Mouse (Mus musculus) inflammation-experienced regulatory T-cells, adult 6 months (primary cell): Measurements from ENCODE around the gene Apba2. TPM values are rescaled to one million over a fixed set of nuclear protein-coding genes. Genes with fewer than 3 reads are reported as not detected.

Experiments
- ATAC-seq: one replicate; pipeline ENCODE4 v1.8.0; 2017
- polyA plus RNA-seq, 3 experiments: library from polyadenylated mRNA; unstranded; fragments of 100-300 nt; shearing (Covaris generic); gene quantifications; one replicate each; pipeline ENCODE4 v1.2.1; 2017

Apba2 gene
- polyA plus RNA-seq, result not detected

DNA sequence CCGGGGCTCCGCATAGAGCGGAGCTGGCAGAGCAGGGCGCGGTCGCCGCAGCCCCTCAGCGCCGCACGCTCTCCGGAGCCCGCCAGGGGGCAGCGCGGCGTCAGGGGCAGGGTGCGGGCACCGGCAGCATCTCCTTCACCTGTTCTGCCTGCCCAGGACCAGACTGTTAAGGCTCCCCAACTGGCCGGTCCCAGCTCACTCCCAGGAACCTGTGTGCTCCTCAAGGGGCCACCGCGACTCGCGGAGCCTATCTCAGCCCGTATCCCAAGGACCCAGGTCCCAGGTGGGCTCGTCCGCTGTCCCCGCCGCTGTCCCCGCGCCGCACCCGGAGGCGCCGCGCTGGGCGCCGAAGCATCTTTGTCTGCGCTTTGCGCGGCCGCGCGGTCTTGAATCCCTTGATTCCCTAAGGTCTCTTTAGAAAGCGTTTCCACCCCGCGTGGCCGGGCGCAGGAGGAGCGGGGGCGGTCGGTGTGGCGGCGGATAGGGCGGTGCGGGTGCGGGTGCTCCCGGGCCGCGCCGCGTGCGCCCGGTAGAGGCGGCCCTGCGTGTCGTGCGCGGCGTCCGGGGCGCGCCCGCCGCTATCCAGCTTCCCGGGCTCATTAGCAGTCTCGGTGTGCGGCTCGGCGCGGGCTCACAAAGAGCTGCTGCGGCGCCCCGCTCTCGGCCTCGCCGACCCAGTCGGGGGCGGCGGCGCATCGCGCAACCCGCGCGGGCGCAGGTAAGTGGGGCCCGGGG lies at the start of gene Apba2:
Gene Apba2 (plus strand): TSS at position 171 of the 735 bp plus-strand sequence.
- ATAC-seq, result no peak

DNA sequence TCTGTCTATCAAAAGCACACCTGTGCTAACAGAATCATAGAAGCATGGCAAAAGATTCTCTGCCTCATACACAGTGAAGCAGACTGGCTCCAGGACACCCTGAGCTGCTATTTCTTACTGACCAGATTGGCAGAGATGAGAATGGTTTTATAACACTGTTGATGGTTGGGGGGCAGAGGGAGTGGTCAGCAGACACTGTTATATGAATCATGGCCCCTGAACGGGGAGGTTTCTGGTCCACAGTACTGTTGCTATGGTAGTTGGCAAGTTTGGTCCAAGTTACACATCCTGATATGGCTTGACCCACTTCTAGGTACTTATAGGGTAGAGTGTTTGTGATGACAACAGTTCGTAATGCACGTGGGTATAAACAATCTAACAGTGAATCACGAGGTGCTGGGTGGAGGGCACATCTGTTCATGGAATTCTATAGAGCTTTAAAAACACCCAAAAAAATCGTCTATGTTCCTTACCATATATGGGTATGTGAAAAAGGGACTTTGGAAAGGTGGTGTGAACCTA lies 49.6 kb upstream of the Apba2 start:
- no peak for ATAC-seq

DNA sequence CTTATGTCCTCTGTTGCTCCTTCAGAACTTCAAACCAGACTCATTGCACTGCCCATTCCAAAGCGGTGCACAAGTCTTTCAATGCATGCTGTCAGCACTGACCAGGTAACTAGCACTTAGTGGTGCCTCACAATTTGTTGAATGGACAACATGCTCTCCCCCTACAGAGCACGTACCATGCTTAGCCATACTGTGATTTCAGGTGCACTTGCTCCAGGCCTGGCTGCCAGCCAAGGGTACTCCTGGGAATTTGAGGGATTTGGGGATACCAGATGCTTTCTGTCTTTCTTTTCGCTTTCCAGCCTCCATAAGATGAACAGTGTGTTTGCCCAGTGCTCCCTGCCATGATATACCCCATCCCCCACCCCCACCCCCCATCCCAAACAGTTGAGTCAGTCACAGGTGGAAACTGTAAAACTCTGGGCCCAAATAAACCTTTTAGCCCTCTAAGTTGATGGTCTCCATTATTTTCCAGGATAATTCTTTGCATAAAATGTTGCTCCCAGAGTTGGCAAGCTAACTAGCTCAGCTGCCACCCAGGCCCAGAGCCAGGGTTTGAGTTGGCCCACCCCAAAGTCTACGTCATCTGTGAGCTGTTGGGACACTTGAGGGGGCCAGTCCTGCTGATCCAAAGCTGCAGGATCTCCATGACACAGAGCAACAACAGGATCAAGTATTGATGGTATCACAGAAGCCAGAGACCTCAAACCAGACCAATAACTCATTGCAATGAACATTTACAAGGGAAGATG lies 48.9 kb upstream of the Apba2 start:
- ATAC-seq, result no peak

DNA sequence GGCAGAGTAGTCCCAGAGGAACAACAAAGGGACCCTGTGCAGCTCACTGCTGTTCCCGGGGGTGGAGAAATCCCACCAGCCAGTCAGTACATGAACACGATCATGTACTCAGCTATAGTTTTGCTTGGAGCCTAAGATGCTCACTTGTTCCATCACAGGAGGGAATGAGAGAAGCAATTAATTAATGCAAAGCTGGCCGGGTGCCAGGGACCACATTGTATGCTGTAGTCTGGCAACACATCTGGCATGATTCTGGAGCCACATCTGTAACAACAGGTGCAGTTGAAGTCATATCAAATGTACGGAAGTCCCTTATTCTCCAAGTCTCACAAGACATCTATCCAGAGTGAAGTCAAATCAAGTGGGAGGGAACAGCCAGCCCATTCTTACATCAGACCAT lies 45.3 kb upstream of the Apba2 start:
- ATAC-seq, result no peak

DNA sequence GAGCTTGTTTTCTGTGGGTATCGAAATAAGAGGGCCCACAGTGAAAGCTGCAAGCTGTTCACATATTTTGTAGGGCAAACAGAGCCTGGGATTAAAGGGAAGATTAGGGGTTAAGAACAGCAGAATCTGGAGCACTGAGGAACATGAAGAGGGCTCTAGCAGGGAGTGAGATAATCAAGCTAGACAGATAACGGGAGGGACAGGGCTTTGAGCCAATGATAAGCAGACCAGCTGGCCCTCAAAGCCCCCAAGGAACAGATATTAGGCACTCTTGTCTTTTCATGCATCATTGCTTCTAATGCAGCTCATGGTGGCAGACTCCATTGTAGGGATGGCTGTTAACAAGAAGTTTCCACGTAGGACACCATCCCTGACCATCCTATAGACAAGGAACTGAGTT lies 44.8 kb upstream of the Apba2 start:
- no peak for ATAC-seq

DNA sequence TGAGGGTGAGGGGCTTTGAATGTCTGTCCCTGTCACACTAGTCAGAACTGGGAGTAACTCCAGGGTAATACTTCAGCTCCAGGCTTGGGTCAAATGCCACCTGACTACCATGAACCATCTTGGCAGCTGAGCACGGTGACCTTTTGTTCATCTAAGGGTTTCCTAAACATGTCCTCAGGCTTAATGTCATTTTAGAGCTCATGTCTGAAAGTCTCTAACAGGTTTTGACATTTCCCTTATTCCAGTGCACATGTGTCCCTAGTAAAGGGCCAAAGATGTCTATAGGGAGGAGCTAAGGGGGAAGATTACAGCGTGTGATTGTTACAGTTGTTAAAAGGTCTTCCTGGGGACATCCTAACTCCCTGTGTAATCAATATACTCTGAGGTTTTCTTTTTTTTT lies 43.7 kb upstream of the Apba2 start:
- ATAC-seq, result no peak

DNA sequence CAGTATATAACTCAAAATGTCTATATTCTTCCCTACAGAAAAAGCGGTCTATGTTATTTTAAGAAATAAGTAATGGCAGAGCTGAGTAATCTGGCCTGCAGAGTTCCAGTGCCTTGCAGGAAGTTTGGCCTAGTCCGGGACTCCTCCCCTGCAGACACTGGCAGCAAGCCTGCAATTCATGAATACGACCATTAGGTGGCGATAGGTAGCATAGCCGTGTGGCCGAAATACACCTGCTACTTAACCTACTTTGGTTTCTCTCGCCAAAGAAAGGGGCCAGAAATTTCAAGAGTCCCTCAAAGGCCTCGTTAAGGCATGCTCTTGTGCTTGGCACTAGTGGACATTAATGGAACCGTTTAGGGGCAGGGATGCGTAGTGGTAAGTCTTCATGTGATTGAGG lies 4.1 kb upstream of the Apba2 start:
- no peak for ATAC-seq

DNA sequence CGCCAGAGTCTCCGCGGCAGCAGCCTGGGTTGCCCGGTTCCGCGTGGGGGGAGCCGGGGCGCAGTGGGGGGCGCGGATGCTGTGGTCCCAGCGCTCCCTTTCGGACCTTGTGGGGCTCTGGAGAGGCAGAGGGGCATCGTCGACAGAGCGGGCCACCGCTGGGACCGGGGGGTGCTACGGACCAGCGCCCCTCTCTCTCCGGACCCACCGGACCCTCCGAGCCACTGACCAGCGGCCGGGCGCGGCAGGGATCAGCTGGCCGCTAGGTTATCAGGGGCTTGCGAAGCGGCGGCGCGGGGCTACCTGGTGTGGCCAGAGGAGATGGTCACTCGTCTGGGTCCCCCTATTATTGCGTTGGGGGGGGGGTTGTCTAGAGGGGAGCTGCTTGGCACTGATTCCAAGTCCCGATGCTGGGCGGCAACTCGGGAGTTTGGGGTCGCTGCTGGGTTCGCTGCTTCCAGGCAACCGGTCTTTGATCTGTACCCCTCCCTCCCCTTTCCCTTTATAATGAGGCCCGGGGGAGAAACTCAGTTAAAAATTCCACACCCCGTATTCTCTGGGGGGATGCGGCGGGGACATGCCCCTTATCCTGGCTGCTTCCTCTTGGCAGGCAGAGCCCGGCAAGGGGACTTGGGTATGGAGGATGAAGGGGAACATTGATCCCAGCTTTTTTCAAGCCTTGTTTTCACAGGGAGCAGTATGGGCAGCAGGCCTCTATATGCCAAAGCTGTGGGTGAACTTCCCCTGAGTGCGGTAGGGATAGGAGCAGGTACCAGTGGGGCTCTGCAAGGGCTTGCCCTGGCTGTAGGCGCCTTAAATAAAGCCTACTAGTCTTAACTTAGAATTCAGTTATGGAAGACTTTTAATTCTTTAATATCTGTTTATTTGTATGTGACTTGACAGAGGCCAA lies 1.0 kb downstream of the Apba2 start:
- no peak for ATAC-seq

DNA sequence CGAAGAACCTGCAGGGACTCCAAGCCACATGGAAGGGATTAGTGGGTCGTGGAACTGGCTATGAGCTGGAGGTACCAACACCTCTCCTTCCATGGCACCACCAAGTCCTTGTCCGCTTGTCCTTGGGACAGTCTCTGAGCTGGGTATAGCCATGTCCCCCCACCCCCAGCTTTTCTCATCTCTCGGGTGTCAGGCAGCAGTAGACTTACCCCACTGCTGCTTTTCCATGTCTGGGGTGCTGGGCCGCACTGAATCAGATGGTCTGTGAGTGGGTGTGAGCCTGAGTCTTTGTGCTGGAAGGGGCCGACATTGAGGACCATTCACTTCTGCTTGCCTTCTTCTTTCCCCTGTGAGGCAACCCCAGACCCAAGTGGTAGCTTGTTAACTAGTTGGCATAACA lies 2.1 kb downstream of the Apba2 start:
- no peak for ATAC-seq

DNA sequence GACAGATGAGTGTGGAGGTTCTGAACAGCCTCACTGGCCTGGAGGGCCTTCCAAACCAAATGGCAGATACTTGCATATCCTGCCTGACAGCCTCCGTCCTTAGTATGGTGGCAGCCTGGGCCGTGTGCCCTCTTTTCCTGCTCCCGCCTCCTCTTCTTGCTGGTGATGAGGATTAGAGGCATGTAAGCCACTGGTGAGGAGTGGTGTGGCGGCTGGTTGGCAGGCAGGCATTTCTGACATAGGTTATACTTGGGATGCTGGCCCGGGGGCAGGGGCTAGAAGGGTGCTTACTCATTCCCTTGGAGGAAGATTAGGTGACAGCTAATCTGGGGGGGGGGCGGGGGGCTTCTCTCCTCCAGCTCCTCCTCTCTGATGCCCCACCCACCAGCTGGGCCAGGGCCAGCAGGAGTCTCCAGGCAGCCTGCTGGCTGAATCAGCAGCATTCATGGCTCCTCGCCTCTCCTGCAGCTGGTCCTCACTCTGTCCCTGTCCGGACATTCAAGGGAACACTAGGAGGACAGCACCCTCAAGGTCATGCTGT lies 3.3 kb downstream of the Apba2 start:
- ATAC-seq, result no peak

DNA sequence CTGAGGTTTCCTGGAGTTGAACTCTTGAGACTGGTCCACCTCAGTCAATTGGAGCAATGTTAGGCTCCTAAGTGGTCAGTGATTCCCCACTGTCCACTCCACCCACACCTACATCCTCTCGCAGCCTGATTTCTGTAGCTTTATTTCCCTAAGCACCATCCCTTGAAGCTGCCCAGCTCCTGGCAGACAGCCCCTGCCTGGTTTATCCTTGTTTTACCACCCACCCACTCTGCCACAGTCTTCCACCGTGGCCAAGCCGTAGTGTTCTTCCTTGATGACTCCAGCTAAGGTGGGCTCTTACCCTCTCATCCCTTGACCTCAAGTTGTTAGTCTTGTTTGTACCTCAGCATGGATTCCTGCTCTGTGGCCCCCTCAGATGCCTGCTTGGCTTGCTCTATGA lies 4.1 kb downstream of the Apba2 start:
- no peak for ATAC-seq

DNA sequence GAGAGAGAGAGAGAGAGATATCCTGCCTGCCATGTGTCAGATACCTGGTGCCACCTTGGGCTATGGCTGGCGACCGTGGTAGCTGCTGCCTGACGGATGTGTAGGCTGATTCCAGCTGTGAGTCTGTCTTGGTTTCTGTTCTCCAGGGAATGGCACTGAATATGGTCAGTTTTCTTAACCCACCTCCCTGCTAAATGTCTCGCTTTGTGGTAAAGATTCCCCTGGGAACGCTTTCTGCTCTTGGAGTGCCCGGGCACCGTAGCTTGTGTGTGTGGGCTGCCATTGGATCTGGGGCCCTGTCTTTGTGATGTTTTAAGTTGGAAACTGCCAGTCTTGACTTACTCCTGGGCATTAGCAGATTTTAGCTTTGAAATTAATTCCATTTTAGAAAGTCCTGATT lies 7.3 kb downstream of the Apba2 start:
- no peak for ATAC-seq

DNA sequence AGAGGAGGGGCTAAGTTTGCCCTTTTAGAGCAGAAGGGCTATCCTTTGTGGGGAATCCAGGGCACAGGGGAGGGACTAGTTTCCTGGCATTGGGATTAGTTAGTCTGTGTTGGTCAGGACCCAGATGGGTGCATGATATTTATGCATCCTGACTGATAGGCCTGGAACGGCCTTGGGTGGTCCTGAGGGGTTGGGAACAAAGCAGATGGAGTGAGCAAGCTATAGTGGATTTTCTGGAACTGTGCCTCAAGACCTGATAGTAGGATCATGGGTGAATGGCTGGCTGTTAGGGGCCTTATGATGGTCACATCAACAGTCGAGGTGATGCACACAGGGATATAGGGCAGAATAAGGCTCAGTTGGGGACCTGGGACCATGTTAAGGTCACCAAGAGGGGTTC lies 8.4 kb downstream of the Apba2 start:
- no peak for ATAC-seq

DNA sequence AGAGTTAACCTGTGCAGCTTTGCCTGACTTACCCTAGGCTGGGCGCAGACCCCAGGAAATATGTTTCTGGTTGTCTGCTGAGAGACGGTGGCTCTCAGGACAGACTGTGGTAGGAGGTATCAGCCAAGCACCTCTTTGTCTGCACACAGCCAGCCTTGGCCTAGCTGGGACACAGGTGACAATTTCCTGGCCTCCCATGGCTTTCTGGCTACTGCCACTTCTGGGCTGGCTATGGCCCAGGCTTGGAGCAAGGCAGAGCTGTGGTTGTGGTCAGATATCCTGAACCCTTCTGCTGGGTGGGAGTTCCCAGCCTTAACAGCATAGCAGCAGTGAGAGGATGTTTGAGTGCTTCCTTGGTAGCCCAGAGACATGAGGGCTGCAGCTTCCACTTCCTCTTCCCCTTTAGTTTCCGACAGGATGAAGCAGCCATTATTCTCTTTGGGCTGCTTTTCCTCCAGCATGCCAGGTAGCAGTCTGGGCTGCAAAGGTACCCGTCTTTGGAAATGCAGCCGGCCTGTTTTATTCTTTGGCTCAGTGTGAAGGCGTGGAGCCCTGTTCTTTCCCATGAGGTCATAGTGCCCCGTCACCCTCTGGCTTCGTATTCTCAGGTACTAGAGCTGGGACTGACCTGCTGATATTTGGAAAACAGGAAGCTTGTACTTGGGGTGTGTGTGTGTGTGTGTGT lies 9.2 kb downstream of the Apba2 start:
- ATAC-seq, result no peak

DNA sequence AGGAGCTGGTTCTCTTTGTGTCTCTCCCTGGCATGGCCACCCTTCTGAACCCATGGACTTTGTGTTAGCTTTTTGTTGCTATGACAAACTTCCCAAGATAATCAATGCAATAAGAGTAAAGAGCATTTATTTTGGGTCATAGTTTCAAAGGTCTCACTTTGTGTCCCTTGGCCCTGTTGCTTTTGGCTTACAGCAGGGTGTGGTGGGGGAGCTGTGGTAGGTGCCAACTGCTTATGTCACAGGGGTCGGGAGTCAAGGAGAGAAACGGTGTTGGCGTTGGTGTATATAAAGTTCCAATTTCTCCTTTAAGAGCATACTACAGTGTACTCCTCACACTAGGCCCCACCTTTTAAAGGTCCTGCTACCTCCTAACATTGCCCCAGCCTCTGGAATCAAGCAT lies 12.1 kb downstream of the Apba2 start:
- ATAC-seq, result no peak

DNA sequence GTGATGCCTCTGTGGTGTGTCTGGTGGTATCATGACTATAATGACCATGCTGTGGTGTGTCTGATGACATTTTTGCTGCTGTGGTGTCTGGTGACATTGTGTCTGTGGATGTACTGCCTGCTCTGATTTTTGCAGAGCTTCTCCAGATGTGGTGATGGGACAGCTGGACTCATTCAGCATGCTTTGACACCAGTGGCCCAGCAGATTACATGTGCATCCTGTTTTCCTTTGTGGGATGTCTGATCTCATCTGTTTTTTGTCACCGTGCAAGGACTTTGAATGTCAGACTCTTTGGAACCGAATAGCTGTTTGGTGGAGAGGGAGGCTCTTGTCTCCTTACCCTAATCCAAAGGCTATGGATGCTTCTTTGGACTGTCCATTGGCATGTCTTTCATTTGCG lies 13.8 kb downstream of the Apba2 start:
- no peak for ATAC-seq

DNA sequence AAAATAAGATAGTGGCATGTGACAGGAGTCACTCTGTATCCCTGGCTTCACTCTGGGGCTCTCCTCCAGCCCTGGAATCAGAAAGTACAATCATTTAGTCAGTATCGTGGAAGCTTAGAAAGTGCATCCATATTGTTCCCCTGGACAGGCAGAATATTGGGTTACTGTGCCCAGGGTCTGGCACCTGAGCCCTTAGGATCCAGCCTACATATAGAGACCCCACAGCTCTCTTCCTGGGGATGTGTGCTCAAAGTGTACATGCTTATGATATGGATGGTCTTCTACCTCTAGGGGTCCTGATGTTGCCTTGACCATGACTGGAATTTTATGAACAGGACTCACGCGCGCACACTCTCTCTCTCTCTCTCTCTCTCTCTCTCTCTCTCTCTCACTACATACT lies 14.4 kb downstream of the Apba2 start:
- ATAC-seq, result no peak

DNA sequence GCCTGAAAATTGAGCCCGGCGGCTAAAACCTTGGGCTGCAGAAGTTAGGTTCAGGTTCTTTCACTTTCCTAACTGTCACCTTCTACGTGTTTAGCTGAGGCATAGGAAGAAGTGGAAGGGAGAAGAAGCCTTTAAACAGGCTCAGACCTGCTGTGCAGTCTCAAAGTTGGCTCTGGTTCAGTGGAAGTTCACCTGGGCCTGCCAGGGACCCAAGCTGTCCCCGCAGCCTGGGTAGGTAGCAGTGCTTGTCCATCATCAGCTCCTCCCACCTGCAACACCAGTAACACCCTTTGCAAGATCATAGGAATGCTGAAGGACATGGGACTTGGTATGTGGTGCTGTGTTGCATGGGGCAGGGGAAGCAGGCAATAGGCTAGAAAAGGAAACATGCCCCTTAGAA lies 17.6 kb downstream of the Apba2 start:
- ATAC-seq, result no peak

DNA sequence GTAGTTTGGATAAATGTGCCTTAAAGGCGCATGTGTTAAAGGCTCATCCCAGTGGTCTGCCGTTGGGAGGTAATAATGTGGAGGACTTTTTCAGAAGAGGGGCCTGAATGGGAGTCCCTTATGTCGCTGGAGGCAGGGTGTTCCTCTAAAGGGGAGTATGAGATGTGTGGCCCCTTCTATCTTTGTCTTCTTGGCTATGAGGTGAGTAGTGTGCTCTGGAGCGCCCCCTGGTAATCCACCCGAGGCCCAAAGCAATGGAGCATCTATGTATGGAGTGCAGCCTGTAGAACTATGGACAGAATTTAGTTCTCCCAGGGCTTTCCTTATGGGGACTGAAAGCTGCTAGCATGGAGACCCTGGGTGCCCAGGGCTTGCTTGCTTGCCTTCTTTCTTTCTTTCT lies 18.0 kb downstream of the Apba2 start:
- ATAC-seq, result no peak

DNA sequence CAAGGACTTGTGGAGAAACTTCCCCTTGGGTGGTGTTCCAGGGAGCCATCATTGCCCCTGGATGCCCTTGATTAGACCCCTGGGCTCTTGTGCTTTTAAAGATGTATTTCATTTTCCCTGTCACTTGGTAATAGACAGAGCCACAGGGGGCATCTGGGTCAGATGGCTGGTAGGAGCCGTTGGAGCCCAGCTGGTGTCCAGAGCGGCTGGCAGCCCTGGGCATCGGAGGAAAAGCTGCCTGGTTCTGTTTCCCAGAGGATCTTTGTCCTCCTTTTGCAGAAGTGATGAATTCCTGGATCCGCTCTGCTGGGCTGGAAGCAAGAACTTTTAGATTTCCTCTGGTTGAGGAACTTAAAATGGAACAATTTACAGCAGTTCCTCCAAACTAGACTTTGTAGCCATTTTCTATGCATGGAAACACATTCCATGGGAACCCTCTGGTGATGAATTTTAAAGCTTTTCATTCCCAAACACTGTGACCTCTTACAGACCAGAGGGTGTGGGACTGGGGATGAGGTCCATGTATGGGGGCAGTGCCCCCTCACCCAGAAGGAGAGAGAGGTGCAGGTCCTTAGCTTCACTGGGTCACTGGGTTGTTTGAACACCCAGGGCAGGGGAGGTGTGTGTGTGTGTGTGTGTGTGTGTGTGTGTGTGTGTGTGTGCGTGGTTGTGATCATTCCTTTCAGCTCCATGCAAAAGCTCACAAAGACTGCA lies 20.3 kb downstream of the Apba2 start:
- ATAC-seq, result no peak

DNA sequence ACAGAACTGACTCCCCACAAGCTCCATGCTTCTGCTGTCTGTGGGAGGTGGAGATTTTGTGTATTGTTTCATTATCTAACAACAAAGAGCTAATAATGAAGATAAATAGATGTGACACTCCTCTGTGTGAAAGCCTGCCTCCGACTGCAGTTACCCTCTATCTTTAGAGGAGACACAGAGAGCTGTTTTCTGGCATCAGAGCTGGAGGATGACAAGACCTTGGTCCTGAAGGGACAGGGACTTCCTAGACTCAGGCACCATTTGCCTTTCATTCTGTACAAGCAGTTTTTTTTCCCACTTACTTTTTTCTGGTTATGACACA lies 20.9 kb downstream of the Apba2 start:
- ATAC-seq, result no peak

DNA sequence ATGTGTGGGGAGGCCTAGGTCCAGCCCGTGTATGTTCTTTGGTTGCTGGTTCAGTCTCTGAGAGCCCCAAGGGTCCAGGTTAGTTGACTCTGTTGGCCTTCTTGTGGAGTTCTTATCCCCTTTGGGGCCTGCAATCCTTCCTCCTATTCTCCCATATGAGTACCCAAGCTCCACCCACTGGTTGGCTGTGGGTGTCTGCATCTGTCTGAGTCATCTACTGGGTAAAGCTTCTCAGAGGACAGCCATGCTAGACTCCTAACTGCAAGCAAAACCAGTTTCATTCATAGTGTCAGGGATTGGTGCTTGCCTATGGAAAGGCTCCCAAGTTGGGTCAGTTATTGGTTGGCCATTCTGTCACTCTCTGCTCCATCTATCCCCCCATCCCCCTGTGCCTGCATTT lies 29.8 kb downstream of the Apba2 start:
- ATAC-seq, result no peak
